Mouse (Mus musculus) brain, embryonic 14.5 days (tissue): ENCODE results near the gene Kif27.

Experiments used
- CTCF ChIP-seq: fragments of 200-500 bp; IDR thresholded peaks from 2 replicates; pipeline ENCODE4 v1.5.1; 2012; ENCODE audit warnings: inconsistent platforms, mild to moderate bottlenecking, moderate library complexity, borderline replicate concordance; ENCODE audit not compliant: insufficient read depth, insufficient read length; ENCODE audit errors: extremely low read depth
- POLR2A ChIP-seq: fragments of 200-500 bp; IDR thresholded peaks from 2 replicates; pipeline ENCODE4 v1.6.1; 2012; ENCODE audit warnings: mild to moderate bottlenecking, inconsistent platforms, borderline replicate concordance; ENCODE audit not compliant: poor library complexity, insufficient read depth, insufficient read length, severe bottlenecking; ENCODE audit errors: extremely low read depth

- no peak for TF ChIP-seq CTCF
- no peak for TF ChIP-seq POLR2A
These were observed 38.7 kb upstream of the Kif27 start for GRCm38 (mm10) chr13:58397651-58398050.
